Mouse (Mus musculus) cortical plate, adult 2 months (tissue): ENCODE results near the gene Lemd1.

Experiments
- CTCF ChIP-seq: fragments of 200-500 bp; IDR thresholded peaks from 2 replicates; pipeline ENCODE4 v1.5.1; 2011; ENCODE audit warnings: mild to moderate bottlenecking, control low read depth, low read length; ENCODE audit not compliant: insufficient read depth; ENCODE audit errors: extremely low read depth
- POLR2A ChIP-seq: fragments of 200-500 bp; IDR thresholded peaks from 2 replicates; pipeline ENCODE4 v1.6.1; 2011; ENCODE audit warnings: mild to moderate bottlenecking, low read length, control low read depth; ENCODE audit not compliant: insufficient read depth; ENCODE audit errors: extremely low read depth

GRCm38 (mm10) chr1:132199934-132200333, 8.7 kb downstream of the Lemd1 start:
- TF ChIP-seq CTCF (no peak), POLR2A (0 out of 2 replicates have a peak, but pooled peaks have one; percentile 51)
